Mouse (Mus musculus) ZHBTc4 (cell line): ENCODE results near the gene Il2rb.

ENCODE experiments used
- DNase-seq: peaks from one replicate; pipeline ENCODE4 v3.0.0-alpha.2; 2011; ENCODE audit warnings: low read depth, low spot score

The Il2rb gene

DNA sequence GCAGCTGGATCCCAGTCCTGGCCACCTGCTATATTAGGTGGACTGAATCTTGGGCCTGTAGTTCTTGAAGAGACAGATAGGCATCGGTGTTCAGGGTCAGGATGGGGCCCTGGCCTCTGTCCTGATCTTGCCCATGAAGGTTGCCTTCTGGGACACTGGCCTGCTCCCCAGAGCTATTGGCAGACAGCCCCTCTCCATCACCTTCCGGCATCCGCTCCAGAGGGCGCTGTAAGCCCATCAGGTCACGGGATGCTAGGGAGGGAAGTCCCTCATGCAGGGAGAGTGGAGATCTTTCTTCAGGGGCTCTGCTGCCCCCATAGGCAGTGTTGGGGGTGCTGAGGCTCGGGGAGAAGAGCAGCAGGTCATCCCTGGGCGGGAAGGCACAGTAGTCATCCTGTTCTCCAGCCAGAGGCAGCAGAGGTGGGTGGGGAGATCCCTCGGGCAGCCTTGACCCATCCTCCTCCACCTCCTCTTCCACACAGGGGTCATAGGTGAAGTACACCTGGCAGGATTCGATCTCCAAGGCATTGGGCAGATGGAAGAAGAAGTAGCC lies 13.5 kb downstream of the Il2rb start:
- no peak for DNase-seq

DNA sequence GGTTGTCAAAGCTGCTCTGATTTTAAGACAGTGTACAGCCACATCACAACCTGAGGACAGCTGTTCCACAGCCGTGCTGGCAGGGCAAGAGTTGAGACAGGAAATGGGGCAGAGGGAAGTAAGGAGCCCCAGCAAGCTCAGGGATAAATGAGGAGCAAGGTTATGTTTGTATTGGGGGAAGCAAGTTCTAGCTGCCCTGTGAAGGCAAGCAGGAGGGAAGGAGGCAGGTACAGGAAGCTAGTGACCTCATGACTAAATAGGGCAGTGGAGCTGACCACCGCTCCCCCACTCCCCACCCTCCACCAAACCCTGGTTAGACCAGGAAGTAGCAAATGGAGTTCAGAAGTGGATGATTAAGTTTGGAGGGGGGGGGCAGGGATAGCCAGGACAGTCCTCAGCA lies 14.1 kb downstream of the Il2rb start:
- no peak for DNase-seq

DNA sequence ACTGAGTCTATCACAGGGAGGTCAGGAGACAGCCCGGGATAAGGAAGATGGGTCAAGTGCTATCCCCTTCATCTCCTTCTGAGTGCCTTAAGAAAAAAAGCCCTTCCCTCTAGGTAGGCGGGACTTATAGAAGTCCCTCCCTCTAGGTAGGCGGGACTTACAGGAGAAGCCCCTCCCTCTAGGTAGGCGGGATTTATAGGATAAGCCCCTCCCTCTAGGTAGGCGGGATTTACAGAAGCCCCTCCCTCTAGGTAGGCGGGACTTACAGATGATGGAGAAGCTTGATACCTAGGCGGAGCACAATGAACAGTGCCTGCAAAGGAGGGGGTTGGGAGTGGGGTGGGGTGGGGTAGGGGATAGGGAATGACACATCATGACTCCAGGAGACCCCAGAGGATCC lies 15.0 kb downstream of the Il2rb start:
- DNase-seq = peak; percentile 66

DNA sequence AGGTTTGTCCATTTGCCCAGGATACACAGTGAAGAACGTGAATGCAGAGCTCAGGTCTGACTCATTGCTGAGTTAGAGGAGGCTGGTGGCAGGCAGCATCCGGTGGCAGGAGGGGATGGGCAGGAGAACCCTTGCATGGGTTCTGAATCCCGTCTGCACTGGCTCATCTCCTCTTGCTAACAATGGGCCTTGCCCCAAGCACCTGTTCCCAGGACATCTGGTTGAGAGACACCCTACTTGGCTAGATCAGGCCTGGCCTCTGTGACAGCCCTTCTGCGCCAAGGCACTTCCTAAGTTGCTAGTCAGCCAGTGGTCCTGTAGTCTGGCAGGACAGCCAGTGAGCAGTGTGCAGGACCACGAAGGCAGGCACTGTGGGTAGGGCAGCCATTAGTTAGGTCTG lies 15.6 kb downstream of the Il2rb start:
- no peak for DNase-seq

DNA sequence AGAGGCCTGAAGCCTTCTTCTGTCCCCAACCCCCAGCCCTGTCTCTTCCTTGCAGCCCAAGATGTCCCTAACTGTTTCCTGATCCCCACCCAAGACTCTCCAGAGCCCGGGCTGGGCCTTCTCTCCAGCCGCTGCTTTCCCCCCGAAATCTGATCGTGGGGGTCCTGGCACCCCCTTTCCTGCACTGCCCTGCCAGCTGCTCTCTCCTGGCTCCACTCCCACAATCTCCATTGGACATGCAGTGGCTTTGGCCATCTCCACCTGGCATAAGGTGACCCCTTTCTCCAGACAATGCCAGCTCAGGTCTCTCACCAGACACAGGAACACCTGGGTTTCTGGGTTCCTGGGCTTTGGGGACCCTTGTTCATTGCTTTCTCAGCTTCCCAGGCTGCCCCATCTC lies 17.0 kb downstream of the Il2rb start:
- no peak for DNase-seq

DNA sequence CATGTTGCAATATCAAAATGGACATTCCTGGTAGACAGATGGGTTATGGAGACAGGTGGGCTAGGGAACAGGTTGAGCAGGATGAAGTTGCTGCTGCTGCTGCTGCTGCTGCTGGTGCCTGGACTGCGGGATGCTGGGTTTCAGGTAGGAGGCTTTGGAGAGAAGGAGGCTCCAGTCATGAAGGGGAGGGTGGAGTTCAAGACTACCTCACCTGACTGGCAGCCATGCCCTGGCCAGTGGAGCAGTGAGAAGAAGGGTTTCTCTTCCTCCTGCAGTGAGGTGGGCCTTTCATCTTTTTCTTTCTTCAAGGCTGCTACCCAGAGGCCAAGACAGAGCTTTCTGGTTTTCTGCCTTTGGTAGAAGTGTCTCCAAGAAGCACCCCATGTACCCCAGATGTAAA lies 18.2 kb downstream of the Il2rb start:
- no peak for DNase-seq

DNA sequence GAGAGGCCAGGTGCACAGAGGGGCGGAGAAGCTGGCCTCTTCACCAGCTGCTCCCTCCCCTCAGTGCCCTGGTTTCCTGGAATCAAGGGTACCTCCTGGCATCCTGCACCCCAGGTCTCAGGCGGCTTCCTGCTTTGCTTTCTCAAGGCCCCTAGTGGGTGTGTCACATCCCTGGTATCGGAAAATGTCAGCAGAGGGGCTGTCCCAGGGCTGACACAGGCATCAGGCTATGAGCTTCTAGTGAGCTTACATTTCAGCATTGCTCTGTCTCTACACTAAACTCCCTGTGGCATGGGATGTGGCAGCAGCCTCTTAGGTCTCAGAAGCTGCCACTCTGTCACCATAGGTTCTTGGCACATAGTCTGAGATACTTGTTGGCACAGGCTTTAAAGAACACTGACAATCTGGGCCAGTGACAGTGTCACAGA lies 19.5 kb downstream of the Il2rb start:
- DNase-seq = no peak

DNA sequence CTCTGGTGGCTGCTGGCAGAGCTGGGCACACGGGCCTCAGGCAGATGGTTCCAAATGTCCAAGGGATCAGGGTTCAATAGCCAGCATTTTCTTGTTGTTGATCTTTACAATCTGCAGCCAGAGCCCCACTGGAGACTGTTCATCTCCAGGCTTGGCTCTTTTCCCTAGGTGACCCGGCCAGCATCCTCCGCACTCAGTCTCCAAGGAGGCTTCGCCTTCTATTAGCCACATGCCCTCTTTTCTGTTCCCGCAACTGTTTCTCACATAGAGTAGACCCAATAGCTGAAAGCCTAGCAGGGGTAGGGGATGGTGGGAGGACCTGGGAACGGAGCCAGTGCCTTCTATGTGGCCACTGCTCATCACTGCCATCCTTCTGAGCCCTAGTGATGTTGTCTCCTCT lies 21.6 kb downstream of the Il2rb start:
- DNase-seq = no peak

DNA sequence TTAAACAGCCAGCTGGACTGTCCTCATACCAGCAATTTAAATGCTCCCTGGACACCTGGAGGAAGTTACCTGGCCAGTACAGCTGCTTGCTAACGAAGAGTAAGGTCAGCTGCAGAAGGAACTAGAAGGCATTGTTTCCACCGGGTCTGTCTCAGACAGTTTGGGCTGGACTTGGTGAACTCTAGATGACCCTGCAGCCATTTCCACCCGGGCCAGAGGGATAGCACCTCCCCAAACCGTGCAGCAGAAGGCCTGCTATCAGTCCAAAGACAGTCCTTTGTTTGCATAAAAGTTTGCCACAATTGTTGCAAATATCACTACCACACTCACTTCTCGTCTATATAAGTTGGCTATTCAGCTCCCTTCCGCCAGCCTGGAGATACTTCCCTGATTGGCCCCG lies 23.2 kb downstream of the Il2rb start:
- no peak for DNase-seq

DNA sequence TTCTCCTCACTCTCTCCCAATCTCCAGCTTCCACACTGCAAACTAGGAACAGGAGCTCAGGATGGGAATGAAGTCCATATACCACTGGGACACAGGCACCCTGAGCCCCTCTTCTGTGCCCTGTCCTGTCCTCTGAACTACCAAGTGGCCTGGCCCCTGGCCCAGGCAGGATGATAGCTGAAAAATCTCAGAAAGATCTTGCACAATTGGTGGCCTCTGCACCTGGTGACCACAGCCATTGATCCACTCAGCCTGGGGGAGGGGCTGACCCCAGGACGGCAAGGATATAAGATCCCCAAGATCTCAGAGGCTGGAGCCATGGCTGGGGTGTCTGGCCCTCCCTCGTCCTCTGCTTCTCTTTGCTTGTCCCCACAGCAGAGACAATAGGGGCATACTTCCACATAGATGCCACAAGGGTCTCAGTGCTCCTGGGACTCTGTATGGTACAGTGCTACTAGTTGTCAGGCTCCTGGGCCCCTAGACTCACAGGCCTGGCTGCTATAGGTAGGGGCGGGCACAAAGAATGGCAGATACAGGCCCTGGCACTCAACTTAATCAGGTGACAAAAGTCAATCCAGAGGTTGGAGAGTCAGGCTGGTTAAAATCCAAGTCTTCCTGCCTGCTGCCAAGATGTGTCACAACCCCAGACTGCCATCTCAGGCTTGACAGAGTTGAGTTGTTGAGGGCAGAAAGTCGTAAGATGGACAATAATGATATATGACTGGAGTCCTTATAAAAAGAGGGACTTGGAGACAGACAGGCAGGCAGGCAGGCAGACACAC lies 24.4 kb downstream of the Il2rb start:
- no peak for DNase-seq

DNA sequence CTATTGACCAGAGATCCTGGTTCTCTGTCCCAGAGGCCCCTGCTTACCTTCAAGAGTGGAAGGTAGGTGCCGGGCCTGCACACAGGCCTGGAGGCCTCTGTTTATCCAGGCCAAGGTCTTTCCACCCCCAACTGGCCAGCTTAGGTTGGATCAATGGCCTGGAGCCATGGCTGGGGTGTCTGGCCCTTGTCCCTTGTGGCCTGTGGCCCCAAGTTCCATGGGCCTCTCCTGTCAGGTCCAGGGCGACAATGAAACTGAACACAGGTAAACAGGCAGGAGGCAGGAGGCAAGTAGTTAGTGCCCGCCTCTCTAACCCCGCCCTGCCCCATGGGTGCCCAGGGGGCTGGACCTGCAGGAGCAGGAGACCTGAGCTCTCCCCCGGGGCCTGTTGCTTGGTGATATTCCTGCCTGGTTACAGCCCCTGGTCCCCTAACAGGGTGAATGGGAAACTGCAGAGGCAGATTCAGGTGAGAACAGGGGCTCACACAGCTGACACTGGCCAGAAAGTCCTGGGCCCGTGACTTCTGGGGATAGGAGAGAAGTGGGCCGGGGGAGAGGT lies 26.6 kb downstream of the Il2rb start, which contains the start of gene Tmprss6:
Gene Tmprss6, minus strand, starts transcription at position 256 of the 559 bp plus-strand sequence.
- DNase-seq = no peak

DNA sequence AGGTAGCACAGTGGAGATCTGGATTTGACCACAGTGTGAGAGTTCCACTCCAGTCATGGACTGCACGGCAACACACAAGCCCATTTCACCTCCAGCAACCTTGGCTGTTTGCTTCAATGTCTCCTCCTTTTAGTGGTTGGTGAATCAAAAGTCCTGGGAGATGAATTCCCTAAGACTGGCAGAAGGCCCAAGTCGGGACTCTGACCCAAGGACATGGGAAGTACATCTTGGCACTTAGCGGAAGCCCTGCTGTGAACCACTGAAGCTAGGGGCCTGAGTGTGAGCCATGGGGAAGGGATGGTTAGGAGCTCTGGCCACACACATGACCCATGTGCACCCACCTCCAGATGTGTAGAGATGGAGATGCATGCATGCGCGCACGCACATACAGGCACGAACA lies 27.5 kb downstream of the Il2rb start:
- DNase-seq = no peak

DNA sequence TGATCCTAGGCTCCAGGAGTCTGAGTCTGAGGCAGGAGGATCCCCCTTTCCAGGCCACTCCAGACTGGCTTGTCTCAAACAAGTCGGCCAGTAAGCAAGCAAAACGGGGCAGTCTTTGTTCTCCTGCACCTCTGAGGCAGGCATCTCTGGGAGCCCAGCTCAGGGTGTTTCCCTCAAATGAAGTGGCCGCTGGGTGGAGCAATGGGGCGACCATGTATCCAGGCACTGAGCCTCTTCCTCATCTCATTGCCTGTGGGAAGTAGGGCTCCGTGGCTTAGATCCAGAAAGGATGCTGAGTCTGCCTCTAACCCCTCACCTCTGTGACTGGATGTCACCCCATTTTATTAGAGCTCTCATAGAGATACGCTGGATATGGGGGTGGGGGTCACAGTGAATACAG lies 28.3 kb downstream of the Il2rb start:
- no peak for DNase-seq

DNA sequence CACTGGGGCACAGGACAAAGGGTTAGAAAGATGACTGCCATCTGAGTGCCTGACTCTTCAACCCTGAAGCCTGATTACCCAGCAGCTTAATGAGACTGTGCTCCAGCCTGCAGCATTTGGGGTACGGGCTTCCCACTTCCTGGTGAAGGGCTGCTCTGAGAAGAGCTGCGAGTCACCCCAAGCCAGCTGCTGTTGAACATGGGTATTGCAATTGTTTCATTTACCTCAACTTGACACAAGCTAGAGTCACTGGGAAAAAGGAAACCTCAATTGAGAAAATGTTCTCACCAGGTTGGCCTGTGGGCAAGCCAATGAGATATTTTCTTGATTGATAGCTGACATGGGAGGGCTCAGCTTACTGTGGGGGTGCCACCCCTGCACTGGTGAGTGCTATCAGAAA lies 32.1 kb downstream of the Il2rb start:
- no peak for DNase-seq

DNA sequence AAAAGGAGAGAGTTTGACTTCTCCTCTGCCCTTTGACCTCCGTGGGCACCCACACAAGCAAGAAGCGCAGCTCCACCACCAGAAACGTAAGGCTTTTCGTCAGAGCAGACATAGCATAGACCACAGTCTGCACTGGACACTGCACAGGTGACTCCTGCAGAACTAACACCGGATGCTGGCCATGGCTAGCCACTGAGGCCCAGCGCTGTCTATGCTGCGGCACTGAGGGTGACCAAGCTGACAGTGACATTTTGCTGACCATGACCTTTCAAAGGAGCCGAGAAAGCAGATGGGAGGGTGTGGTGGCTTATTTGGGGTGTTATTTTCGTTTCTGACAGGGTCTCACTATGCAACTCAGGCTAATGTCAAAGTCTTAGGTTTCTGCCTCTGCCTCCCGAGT lies 37.9 kb downstream of the Il2rb start:
- no peak for DNase-seq

DNA sequence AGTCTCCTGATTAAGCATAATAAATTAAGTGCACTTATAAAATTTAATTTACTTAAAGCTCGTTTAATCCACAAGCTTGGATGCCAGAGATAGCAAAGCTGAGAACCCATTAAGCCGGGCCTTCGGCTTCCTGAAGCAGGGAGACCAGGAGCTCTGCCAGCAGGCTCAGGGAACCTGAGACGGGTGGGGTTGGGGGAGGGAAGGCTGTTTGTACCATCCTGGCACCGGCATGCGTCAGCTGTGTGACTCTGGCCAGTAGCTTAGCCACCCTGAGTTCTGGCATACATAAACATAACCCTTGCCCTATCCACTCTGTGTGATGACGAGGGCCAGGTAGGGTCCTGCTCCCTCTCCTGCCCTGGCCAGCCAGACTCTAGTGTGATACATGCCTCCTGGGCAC lies 39.0 kb downstream of the Il2rb start:
- no peak for DNase-seq

DNA sequence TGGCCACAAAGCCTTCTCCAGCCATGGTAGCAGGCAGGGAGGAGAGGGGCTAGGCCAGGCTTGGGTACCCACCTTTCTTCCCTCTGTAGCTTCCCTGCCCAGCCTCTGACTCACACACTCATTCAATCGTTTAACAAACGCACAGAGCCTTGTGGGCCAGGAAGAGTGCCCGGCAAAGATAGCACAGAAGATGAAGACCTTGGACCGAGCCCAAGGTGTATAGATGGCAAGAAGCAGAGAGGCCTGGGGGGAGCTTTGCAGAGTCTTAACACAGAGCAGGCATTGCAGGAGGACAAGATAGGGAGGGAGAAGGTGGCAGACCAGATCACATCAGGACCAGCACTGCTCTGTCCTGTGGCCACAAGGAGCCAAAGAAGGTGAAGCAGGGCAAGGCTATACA lies 39.9 kb downstream of the Il2rb start:
- DNase-seq = no peak

DNA sequence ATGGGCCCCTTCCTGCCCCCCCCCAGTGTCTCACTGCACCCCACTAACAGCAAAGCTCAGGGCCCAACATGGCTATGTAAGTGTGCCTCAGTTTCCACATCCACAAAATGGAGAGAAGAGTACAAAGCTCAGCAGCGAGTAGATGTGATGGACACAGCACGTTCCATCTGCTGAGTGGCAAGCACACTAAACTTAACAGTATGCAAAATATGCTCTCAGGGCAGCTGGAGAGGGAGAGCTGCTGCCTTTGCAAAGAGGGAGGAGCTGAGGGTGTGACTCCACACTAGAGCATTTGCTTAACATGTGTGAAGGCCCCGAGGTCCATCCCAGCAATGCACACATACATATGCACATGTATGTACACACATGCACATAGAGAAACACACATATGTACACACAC lies 42.1 kb downstream of the Il2rb start:
- no peak for DNase-seq

DNA sequence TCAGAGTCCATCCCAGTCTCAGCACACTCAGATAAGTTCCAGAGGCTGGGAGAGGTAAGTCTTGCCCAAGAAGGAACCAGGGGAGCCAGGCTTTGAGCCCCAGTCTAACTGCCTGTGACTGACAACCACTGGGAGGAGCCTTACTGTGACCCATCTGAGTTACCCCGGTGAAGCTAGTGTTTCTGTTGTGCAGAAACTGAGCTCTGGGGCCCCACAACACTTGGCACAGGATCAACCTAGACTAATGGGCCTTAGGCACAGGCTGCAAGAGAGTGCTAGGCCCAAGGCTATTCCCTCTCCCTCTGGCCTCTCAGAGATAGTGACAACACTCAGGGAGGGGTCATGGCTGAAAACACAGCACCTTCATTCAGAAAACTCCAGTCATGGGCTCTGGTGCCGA lies 43.9 kb downstream of the Il2rb start:
- DNase-seq = no peak

DNA sequence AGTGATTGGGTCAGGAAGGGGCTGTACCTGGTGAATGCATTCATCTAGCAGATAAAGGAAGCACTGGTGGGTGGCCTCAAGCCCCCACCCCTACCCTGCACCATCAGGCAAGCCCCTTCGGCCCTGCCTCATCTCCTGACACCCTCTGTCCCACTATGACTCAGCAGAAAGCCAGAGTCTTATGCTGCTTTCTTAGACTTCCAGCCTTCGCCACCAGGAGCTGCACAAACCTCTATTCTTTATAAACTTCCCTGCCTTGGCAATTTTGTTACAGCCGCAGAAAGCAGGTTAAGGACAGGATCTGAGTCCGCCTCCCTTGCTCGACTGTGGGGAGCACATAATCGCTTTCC lies 44.7 kb downstream of the Il2rb start:
- peak; percentile 85 for DNase-seq

DNA sequence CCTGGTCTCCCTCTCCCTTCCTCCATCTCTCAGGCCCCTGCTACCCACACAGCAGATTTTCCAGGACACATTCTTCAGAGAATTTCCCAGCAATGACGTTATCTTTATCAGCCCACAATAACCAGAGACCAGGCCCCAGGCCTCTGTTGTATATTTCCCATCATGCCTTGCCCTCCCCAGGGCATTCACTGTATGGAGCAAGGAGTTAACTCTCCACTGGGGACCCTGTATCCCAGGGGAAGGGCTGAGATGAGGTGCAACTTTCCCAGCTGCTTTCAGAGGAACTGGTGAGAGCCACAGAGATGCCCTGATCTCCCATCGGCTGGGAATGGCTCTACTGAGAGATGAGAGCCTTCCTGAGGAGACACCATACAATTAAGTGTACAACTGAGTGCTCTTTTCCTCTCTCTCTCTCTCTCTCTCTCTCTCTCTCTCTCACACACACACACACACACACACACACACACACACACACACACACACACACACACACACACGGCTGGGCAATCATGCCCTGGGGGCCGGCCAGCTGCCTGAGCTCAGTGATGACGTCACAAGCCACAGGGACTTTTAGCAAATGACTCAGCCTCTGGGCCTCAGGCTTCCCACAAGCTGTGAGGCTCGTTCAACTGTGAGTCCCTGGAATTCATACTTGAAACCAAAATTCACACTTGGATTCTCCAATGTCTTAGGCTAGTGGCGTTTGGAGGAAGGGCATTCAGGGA lies 45.2 kb downstream of the Il2rb start:
- peak; percentile 75 for DNase-seq

DNA sequence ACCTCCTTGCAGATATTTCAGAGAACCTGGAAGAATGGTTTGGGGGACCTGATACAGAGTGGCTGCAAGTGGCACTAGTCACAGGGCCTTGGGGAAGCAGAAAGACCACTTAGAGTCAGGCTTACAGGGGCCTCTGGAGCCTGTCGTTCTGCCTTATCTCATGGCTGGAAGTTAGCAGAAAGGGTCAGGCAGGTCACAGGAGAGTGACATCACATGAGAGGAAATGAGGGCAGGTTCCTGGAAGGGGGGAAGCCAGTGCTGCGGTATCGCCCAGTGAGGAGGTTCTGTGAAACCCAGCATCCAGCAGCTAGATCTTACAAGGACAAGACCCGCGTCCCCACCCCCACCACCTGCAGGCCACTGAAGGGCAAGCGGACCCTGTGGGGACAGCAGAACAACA lies 45.9 kb downstream of the Il2rb start:
- DNase-seq = no peak
